Mouse (Mus musculus) cerebellum, adult 2 months (tissue): Measurements from ENCODE around the gene Abhd14b.

Source experiments
- CTCF ChIP-seq: fragments of 200-500 bp; IDR thresholded peaks from 2 replicates; pipeline ENCODE4 v1.5.1; 2011; ENCODE audit warnings: low read depth, mild to moderate bottlenecking, control low read depth, low read length, moderate library complexity, borderline replicate concordance; ENCODE audit not compliant: insufficient read depth
- POLR2A ChIP-seq: fragments of 200-500 bp; IDR thresholded peaks from 2 replicates; pipeline ENCODE4 v1.6.1; 2011; ENCODE audit warnings: low read length, control low read depth, borderline replicate concordance; ENCODE audit not compliant: insufficient read depth

DNA sequence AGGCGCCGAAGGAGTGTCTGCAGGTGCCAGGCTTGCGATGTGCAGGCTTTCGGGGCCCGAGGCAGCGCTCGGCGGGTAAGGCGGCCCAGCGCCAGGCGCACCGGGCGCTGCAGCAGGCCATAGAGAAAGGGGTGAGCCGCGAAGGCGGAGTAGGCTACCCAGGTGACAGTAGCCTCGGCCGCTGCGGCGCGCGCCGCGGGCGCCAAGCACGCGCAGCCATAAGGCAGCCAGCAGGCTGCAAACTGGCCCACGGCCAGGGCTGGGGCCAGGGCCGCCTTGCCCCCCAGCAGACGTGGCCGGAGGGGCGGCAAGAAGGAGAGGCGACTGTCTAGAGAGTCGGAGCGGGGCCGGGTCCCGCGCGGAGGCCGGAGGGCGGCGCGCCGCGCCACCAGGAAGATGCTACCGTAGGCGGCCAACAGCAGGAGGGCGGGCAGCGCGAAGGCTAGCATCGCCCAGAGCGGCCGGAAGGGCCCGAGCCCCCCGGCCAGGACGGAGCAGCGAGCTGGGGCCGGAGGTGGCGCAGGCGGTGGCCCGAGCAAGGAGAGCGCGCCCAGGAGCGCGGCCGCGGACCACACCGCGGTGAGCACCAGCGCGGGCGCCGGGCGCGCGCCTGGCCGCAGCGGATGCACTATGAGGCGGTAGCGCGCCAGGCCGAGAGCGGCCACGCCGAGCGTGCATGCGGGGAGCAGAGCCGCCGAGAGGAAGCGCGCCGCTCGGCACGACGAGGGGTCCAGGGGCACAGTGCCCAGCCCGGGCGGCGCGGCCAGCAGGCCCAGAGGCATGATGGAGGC, 17.7 kb downstream of the Abhd14b start:
- TF ChIP-seq CTCF: no peak
- TF ChIP-seq POLR2A: peak; percentile 69
